Mouse (Mus musculus) neural tube, embryonic 12.5 days (tissue): ENCODE measurements around the gene Usf1. TPM values are rescaled to one million over a fixed set of nuclear protein-coding genes. Genes with fewer than 3 reads are reported as not detected.

Experiments
- ATAC-seq: fragments of 200-750 bp; cut with Nextera tagmentation; 2 replicates; pipeline ENCODE4 v1.8.0; 2017; ENCODE audit warnings: low read depth, mild to moderate bottlenecking, moderate TSS enrichment, moderate library complexity; ENCODE audit not compliant: low FRiP score
- H3K27ac ChIP-seq: fragments of 300-500 bp; sonication (generic); 2 replicates; pipeline ENCODE4 v1.5.1; 2016
- H3K27me3 ChIP-seq: fragments of 300-500 bp; sonication (generic); replicated peaks from 2 replicates; pipeline ENCODE4 v1.6.1; 2016; ENCODE audit warnings: mild to moderate bottlenecking
- H3K36me3 ChIP-seq: fragments of 300-500 bp; sonication (generic); 2 replicates; pipeline ENCODE4 v1.6.1; 2016; ENCODE audit warnings: mild to moderate bottlenecking
- H3K4me1 ChIP-seq: fragments of 300-500 bp; sonication (generic); 2 replicates; pipeline ENCODE4 v1.6.1; 2016
- H3K4me2 ChIP-seq: fragments of 300-500 bp; sonication (generic); replicated peaks from 2 replicates; pipeline ENCODE4 v1.6.1; 2016; ENCODE audit warnings: mild to moderate bottlenecking
- H3K4me3 ChIP-seq: fragments of 300-500 bp; sonication (generic); 2 replicates; pipeline ENCODE4 v1.5.1; 2016
- H3K9ac ChIP-seq: fragments of 300-500 bp; sonication (generic); 2 replicates; pipeline ENCODE4 v1.6.1; 2016; ENCODE audit warnings: mild to moderate bottlenecking
- H3K9me3 ChIP-seq: fragments of 300-500 bp; sonication (generic); 2 replicates; pipeline ENCODE4 v1.6.1; 2016; ENCODE audit warnings: mild to moderate bottlenecking
- WGBS: fragments of 180-500 bp; shearing (Covaris S2); methylation state at CpG from one replicate; pipeline ENCODE4 v1.1.7; 2016; 5-methylcytosine and 5-hydroxymethylcytosine counted together
- polyA plus RNA-seq: library from polyadenylated mRNA; unstranded; fragments of >200 nt; fragmentation: Nextera tagmentation; extraction: Ambion mirVana; gene quantifications from 2 replicates; pipeline ENCODE4 v1.2.1, GENCODE M21; 2016

Gene Usf1
- 176 and 178 TPM in 2 replicates for polyA plus RNA-seq

DNA sequence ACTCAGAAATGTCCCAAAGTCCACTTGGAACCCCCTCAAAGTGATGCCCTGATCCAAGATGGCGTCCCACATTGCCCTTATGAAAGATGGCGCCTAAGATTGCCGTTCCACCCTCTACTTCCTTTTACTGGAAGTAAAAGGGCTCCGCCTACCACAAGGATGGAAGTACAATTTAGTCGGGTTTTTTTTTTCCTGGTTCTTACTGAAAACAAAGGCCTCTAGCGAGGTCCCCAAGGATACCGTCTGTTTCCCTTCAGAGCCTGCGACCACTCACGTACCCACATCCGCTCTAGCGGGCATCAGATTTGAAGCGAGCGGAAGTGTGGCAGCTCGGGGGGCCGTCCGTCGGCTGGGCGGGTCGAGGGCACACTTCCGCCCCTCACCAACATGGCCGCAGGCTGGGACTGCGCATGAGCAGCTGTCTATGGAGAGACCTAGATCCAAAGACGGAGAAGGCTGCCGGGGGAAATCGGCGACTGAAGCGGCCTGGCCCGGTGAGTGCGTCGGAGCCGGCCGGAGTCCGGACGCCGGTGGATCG is at the start of gene Usf1:
Gene Usf1, plus strand, starts transcription at position 367 of the 538 bp plus-strand sequence.
- Histone ChIP-seq H3K4me3 (peak within 1 kb of the TSS; percentile 98), H3K27me3 (peaks cover 14% of the 10 kb centered on the region), H3K36me3 (peaks cover 19% of the 10 kb centered on the region), H3K27ac (peak within 1 kb of the TSS; percentile 77), H3K9me3 (no peaks in the 10 kb centered on the region), H3K4me1 (peaks cover 19% of the 10 kb centered on the region), H3K9ac (peak within 1 kb of the TSS; percentile 98), H3K4me2 (peak within 1 kb of the TSS; percentile 57)
- WGBS, result under 1% methylated on average over 36 of the region's 36 CpGs
- ATAC-seq, result peak; percentile 97

- Histone ChIP-seq H3K4me2 (no peak overlapping the region), H3K9ac (no peak overlapping the region), H3K27me3 (no peaks in the 10 kb centered on the region), H3K4me1 (no peaks in the 10 kb centered on the region), H3K27ac (no peak overlapping the region), H3K4me3 (no peak overlapping the region), H3K36me3 (no peaks in the 10 kb centered on the region), H3K9me3 (no peaks in the 10 kb centered on the region)
- 68% methylated on average over 7 of the region's 7 CpGs for WGBS
- no peak for ATAC-seq
Observed at GRCm38 (mm10) chr1:171365934-171366333, 45.2 kb upstream of the Usf1 start.

GRCm38 (mm10) chr1:171369845-171370556 is 41.1 kb upstream of the Usf1 start, which contains the start of gene Nectin4:
Gene Nectin4 (plus strand): TSS chr1:171370099.
- H3K4me1 ChIP-seq, result peaks cover 5% of the 10 kb centered on the region; the same call in 1 of the 2 replicates
- ATAC-seq, result no peak
- WGBS, result 42% methylated on average over 20 of the region's 20 CpGs
- H3K27ac ChIP-seq, result no peak within 1 kb of the TSS
- H3K4me3 ChIP-seq, result no peak within 1 kb of the TSS
- H3K36me3 ChIP-seq, result no peaks in the 10 kb centered on the region
- no peak within 1 kb of the TSS for H3K4me2 ChIP-seq
- H3K9ac ChIP-seq, result no peak within 1 kb of the TSS
- no peaks in the 10 kb centered on the region for H3K9me3 ChIP-seq
- H3K27me3 ChIP-seq, result no peaks in the 10 kb centered on the region

DNA sequence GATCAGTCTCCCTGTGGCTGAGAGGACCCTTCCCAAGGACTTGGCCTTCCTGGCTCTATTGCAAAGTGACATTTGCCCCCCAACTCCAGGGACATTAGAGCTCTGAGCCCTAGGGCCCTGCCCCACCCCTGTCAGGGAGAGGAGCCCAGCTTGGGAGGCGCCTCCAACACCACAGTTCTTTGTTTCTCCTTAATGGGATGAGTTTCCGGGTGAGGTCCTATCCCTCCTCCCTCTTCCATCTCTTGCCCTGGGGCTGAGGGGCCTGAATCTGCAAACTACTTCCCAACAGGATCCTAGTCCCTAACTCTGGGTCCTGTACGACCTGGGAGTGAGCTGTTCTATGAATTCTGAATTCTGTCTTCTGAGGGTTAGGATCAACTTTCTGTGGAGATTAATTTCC is 38.2 kb upstream of the Usf1 start:
- WGBS, result 56% methylated on average over 3 of the region's 3 CpGs

DNA sequence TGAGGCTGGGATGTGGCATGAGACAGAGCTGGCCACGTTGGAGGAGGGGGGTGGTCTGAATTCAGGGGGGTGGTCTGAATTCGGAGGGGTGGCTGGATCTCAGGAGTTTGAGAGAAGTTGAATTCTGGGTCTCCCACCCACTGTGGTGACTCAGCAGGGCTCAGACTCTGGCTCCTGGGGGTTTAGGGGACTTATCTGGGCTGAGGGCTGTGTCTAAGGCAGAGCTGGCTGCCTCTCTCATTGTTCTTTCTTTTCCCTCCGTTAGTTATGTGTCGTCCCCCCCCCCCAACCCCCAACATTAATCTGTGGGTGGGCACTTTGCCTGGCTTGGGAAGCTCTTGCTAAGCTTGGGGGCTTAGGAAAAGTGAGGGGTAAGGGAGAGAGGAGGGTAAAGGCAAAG is 37.2 kb upstream of the Usf1 start:
- Histone ChIP-seq H3K4me2 (no peak overlapping the region), H3K9me3 (no peaks in the 10 kb centered on the region), H3K36me3 (no peaks in the 10 kb centered on the region), H3K27me3 (no peaks in the 10 kb centered on the region; the same call in 1 of the 2 replicates), H3K27ac (no peak overlapping the region), H3K4me3 (no peak overlapping the region), H3K9ac (no peak overlapping the region), H3K4me1 (peaks cover 5% of the 10 kb centered on the region; the same call in 1 of the 2 replicates)
- WGBS, result 10% methylated on average over 2 of the region's 4 CpGs
- no peak for ATAC-seq

More for the DNA sequence above, 38.2 kb upstream of the Usf1 start:
- H3K4me1 ChIP-seq, result peaks cover 5% of the 10 kb centered on the region; the same call in 1 of the 2 replicates
- no peaks in the 10 kb centered on the region for H3K36me3 ChIP-seq
- H3K9me3 ChIP-seq, result no peaks in the 10 kb centered on the region
- no peaks in the 10 kb centered on the region for H3K27me3 ChIP-seq
- no peak overlapping the region for H3K27ac ChIP-seq
- no peak overlapping the region for H3K4me2 ChIP-seq
- H3K4me3 ChIP-seq, result no peak overlapping the region
- ATAC-seq, result no peak
- no peak overlapping the region for H3K9ac ChIP-seq

DNA sequence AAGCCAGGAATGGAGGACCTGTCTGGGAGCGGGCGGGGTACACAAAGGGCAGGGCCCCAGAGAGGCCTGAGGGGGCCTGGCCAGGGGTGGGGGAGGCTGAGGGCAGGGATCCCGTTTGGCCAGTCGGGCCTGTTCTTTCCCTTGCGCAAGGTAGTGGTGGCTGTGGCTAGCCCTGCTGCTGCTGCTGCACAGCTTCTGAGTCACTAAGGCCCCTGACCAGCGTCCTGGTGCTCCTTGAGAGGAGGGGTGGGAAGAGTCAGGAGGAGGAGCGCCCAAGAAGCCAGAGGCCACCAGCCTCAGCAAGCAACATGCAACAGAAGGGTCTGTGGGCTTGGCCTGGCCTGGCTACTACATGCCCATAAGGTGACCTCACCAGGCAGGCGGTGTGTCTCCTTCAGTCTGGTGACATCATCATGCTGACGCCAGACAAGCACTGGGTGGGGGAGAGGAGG is 35.4 kb upstream of the Usf1 start:
- Histone ChIP-seq H3K4me1 (peaks cover 12% of the 10 kb centered on the region; the same call in 1 of the 2 replicates), H3K4me3 (no peak overlapping the region), H3K36me3 (no peaks in the 10 kb centered on the region), H3K9ac (no peak overlapping the region), H3K4me2 (no peak overlapping the region), H3K27ac (no peak overlapping the region), H3K9me3 (no peaks in the 10 kb centered on the region), H3K27me3 (peaks cover 11% of the 10 kb centered on the region; the same call in 1 of the 2 replicates)
- WGBS, result 63% methylated on average over 9 of the region's 9 CpGs
- no peak for ATAC-seq

GRCm38 (mm10) chr1:171378298-171378697 is 32.8 kb upstream of the Usf1 start:
- Histone ChIP-seq H3K4me3 (no peak overlapping the region), H3K27ac (no peak overlapping the region), H3K36me3 (no peaks in the 10 kb centered on the region), H3K4me2 (no peak overlapping the region), H3K9me3 (no peaks in the 10 kb centered on the region), H3K4me1 (peaks cover 12% of the 10 kb centered on the region; the same call in 1 of the 2 replicates), H3K9ac (no peak overlapping the region), H3K27me3 (peaks cover 11% of the 10 kb centered on the region; the same call in 1 of the 2 replicates)
- no peak for ATAC-seq
- WGBS, result 86% methylated on average over 6 of the region's 6 CpGs

- H3K9ac ChIP-seq, result peak overlapping the region; percentile 26; the same call in 1 of the 2 replicates
- peaks cover 7% of the 10 kb centered on the region; the same call in 1 of the 2 replicates for H3K4me1 ChIP-seq
- H3K4me2 ChIP-seq, result peak overlapping the region; percentile 59
- H3K27me3 ChIP-seq, result peaks cover 11% of the 10 kb centered on the region; the same call in 1 of the 2 replicates
- no peak overlapping the region for H3K27ac ChIP-seq
- peak overlapping the region; percentile 25 for H3K4me3 ChIP-seq
- ATAC-seq, result peak; percentile 80
- WGBS, result 3% methylated on average over 31 of the region's 31 CpGs
- no peaks in the 10 kb centered on the region for H3K36me3 ChIP-seq
- H3K9me3 ChIP-seq, result no peaks in the 10 kb centered on the region
Observed at GRCm38 (mm10) chr1:171379935-171380599, 31.0 kb upstream of the Usf1 start.

GRCm38 (mm10) chr1:171382096-171382620 is 29.0 kb upstream of the Usf1 start:
- no peak for ATAC-seq
- Histone ChIP-seq H3K27ac (no peak overlapping the region), H3K36me3 (no peaks in the 10 kb centered on the region), H3K27me3 (peaks cover 11% of the 10 kb centered on the region; the same call in 1 of the 2 replicates), H3K4me3 (no peak overlapping the region), H3K4me1 (peaks cover 7% of the 10 kb centered on the region; the same call in 1 of the 2 replicates), H3K9me3 (no peaks in the 10 kb centered on the region), H3K9ac (no peak overlapping the region), H3K4me2 (no peak overlapping the region)
- WGBS, result 83% methylated on average over 11 of the region's 11 CpGs

DNA sequence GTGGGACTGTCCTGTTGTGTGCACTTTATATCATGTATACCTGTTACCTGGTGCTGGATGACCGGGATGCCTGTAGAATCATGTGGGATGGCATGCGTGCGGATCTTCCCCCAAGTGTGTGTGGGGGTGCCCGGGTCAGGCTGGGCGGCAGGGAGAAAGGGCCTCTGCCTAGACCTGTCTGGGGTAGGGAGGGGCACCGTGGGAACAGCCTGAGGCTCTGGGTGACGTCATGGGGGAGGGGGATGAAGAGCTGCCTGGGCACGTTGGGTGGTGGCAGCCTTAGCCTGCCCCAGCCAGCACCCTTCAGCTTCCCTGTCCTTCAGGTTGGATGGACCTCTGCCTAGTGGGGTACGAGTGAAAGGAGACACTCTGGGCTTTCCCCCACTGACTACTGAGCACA is 26.8 kb upstream of the Usf1 start:
- no peak overlapping the region for H3K4me3 ChIP-seq
- 68% methylated on average over 9 of the region's 9 CpGs for WGBS
- H3K4me1 ChIP-seq, result peaks cover 7% of the 10 kb centered on the region; the same call in 1 of the 2 replicates
- no peak overlapping the region for H3K9ac ChIP-seq
- H3K27ac ChIP-seq, result no peak overlapping the region
- H3K36me3 ChIP-seq, result no peaks in the 10 kb centered on the region
- no peaks in the 10 kb centered on the region for H3K9me3 ChIP-seq
- ATAC-seq, result no peak
- peaks cover 9% of the 10 kb centered on the region; the same call in 1 of the 2 replicates for H3K27me3 ChIP-seq
- H3K4me2 ChIP-seq, result no peak overlapping the region

GRCm38 (mm10) chr1:171385171-171385570 is 25.9 kb upstream of the Usf1 start:
- H3K4me2 ChIP-seq, result no peak overlapping the region
- peaks cover 4% of the 10 kb centered on the region; the same call in 1 of the 2 replicates for H3K27me3 ChIP-seq
- no peaks in the 10 kb centered on the region for H3K36me3 ChIP-seq
- WGBS, result 68% methylated on average over 9 of the region's 9 CpGs
- no peak for ATAC-seq
- H3K4me3 ChIP-seq, result no peak overlapping the region
- H3K4me1 ChIP-seq, result peaks cover 2% of the 10 kb centered on the region; the same call in 1 of the 2 replicates
- H3K9me3 ChIP-seq, result no peaks in the 10 kb centered on the region
- no peak overlapping the region for H3K9ac ChIP-seq
- H3K27ac ChIP-seq, result no peak overlapping the region

DNA sequence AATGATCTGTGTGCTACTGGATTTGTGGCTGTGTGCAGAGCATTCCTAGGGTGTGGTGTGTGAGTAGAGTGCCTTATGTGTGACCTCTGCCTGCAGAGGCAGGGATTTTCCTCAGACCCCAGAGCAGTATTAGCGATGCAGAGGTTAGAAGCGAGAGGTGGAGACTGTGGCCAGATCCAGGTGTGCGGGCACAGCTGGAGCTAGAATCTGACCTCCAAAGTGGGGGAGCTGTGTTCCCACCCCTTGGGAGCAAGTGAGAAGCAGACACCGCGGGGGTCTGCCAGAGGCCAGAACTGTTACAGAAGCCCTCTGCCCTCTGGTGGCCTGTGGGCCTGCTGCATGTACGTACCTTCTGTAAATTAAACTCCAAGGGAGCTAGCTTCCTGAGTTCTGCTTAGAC is 24.0 kb upstream of the Usf1 start:
- Histone ChIP-seq H3K4me3 (no peak overlapping the region), H3K9ac (no peak overlapping the region), H3K27ac (no peak overlapping the region), H3K36me3 (no peaks in the 10 kb centered on the region), H3K4me1 (no peaks in the 10 kb centered on the region), H3K4me2 (no peak overlapping the region), H3K27me3 (no peaks in the 10 kb centered on the region), H3K9me3 (no peaks in the 10 kb centered on the region)
- WGBS, result 23% methylated on average over 6 of the region's 6 CpGs
- ATAC-seq, result peak; percentile 35; the same call in 1 of the 2 replicates
